Mouse (Mus musculus): Measurements from ENCODE around the gene Cryz. TPM values are rescaled to one million over a fixed set of nuclear protein-coding genes. Genes with fewer than 3 reads are reported as not detected.

The Cryz gene
- polyA plus RNA-seq, 1 experiment from 2014 or later = 20.5 TPM

DNA sequence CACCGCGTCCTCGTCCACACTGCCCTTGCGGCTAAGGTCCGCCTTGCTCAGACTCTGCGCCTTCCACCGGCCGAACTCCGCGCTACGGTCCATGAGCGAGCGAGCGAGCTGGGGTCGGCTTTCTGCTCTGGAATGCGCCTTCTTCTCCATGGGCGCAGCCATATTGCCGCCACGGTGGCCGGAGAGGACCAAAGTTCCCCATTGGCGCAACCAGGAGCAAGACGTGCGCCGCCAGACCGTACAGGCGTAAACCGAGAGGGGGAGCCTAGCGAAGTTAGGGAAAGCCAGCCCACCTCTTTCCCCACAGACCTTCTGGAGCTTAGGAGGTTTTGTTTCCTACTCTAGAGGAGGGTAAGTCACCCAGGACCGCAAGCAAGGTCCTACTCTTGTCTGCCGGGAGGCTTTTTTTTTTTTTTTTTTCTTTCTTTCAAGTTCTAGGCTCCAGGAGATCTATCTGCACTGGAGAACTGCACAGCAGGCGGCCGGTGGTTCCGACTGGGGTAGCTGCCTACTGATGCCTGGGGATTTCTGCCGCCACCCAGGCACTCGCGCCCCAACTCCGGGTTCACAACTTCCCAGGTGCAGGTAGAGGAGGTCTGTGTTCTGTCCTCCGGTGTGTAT lies 533 bp downstream of the Cryz start, which contains the start of gene Tyw3:
Tyw3 (minus strand) TSS at position 171 of the 621 bp plus-strand sequence.
- Histone ChIP-seq H3K4me2 (ENCODE audit: low read depth, low read length) (peak within 1 kb of the TSS; percentile 78), H3K4me1 (ENCODE audit: control insufficient read depth, low read depth, low read length) (peaks cover 3% of the 10 kb centered on the region), H3K27me3 (ENCODE audit: control insufficient read depth, insufficient read depth, low read depth, low read length) (no peaks in the 10 kb centered on the region), H3K4me3 (ENCODE audit: low read depth, low read length) (peak within 1 kb of the TSS; percentile 84), H3K9me3 (replicated peaks; ENCODE audit: control insufficient read depth, low read length) (no peaks in the 10 kb centered on the region), H3K27ac (ENCODE audit: low read length) (peak within 1 kb of the TSS; percentile 80), H3K9ac (ENCODE audit: low read depth, low read length) (peak within 1 kb of the TSS; percentile 74), H3K36me3 (ENCODE audit: control insufficient read depth, insufficient read depth) (peaks cover 3% of the 10 kb centered on the region; the same call in 1 of the 2 replicates)
- ATAC-seq (ENCODE audit: low read depth) = peak; percentile 95
- 0% methylated on average over 38 of the region's 38 CpGs for WGBS (ENCODE audit: insufficient replicate concordance)

DNA sequence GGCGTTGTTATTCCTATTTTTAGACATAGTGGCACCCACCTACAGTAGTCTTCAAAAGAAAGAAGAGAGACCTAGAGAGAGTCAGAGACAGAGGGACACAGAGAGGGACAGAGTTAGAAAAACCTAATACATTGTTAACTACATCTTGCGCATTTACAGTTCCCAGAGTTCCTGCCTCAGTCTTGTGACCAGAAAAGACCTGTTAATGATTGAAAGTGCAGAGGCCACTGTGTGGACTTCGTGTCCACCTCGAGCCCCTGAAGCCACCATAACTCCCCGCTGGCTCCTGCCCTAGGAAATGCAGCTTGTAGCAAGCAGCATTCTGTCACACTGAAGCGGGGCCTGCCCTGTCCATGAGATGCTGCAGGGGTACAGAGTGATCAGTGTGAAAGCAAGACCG lies 1.1 kb downstream of the Cryz start:
- WGBS (ENCODE audit: insufficient replicate concordance) = 40% methylated on average over 7 of the region's 7 CpGs
- no peaks in the 10 kb centered on the region for H3K9me3 ChIP-seq (replicated peaks; ENCODE audit: control insufficient read depth, low read length)
- ATAC-seq (ENCODE audit: low read depth) = peak; percentile 43
- peak overlapping the region; percentile 78 for H3K4me2 ChIP-seq (ENCODE audit: low read depth, low read length)
- H3K27me3 ChIP-seq (ENCODE audit: control insufficient read depth, insufficient read depth, low read depth, low read length) = no peaks in the 10 kb centered on the region
- peak overlapping the region; percentile 84 for H3K4me3 ChIP-seq (ENCODE audit: low read depth, low read length)
- H3K9ac ChIP-seq (ENCODE audit: low read depth, low read length) = peak overlapping the region; percentile 66
- H3K36me3 ChIP-seq (ENCODE audit: control insufficient read depth, insufficient read depth) = no peaks in the 10 kb centered on the region; the same call in 1 of the 2 replicates
- peak overlapping the region; percentile 80 for H3K27ac ChIP-seq (ENCODE audit: low read length)
- H3K4me1 ChIP-seq (ENCODE audit: control insufficient read depth, low read depth, low read length) = peaks cover 3% of the 10 kb centered on the region

DNA sequence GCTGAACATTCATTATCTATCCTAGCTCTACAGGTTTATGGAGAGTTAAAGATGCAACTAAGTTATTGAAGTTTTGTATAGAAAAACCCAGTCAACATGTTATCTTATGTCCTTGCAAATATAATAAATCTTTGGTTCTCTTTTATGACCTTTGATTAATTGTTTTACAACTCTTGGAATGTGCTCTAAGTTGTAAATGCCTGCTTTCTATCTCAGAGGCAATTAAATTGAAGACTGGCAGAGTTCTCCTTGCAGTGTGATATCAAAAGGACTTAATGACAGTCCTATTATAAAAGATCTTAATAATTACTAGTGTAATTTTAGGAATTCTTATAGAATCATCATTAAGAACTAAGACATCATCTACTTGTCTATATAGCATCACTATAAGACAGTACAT lies 5.6 kb downstream of the Cryz start:
- H3K4me2 ChIP-seq (ENCODE audit: low read depth, low read length) = no peak overlapping the region
- no peak overlapping the region for H3K27ac ChIP-seq (ENCODE audit: low read length)
- H3K4me1 ChIP-seq (ENCODE audit: control insufficient read depth, low read depth, low read length) = no peaks in the 10 kb centered on the region; the same call in 1 of the 2 replicates
- no peaks in the 10 kb centered on the region for H3K27me3 ChIP-seq (ENCODE audit: control insufficient read depth, insufficient read depth, low read depth, low read length)
- no peak for ATAC-seq (ENCODE audit: low read depth)
- H3K4me3 ChIP-seq (ENCODE audit: low read depth, low read length) = no peak overlapping the region
- H3K36me3 ChIP-seq (ENCODE audit: control insufficient read depth, insufficient read depth) = no peaks in the 10 kb centered on the region
- H3K9ac ChIP-seq (ENCODE audit: low read depth, low read length) = no peak overlapping the region
- H3K9me3 ChIP-seq (replicated peaks; ENCODE audit: control insufficient read depth, low read length) = no peaks in the 10 kb centered on the region

DNA sequence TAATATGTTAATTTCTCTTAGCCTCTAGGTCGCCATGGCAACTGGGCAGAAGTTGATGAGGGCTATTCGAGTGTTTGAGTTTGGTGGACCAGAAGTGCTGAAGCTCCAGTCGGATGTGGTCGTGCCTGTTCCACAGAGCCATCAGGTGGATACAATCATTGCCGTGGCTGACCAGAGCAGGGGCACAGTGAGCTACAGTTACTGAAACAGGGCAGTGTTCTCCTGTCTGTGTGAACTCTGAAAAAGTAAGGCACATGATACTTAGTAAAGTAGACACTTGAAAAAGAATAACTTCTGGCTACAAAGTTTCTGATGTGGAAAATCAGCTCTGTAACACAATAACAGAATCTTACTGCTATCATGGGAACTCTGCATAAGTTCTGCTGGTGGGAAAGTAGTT lies 8.4 kb downstream of the Cryz start:
- H3K36me3 ChIP-seq (ENCODE audit: control insufficient read depth, insufficient read depth) = no peaks in the 10 kb centered on the region
- no peak for ATAC-seq (ENCODE audit: low read depth)
- no peaks in the 10 kb centered on the region for H3K4me1 ChIP-seq (ENCODE audit: control insufficient read depth, low read depth, low read length)
- no peak overlapping the region for H3K4me2 ChIP-seq (ENCODE audit: low read depth, low read length)
- 60% methylated on average over 5 of the region's 5 CpGs for WGBS (ENCODE audit: insufficient replicate concordance)
- no peak overlapping the region for H3K9ac ChIP-seq (ENCODE audit: low read depth, low read length)
- H3K9me3 ChIP-seq (replicated peaks; ENCODE audit: control insufficient read depth, low read length) = no peaks in the 10 kb centered on the region
- no peaks in the 10 kb centered on the region for H3K27me3 ChIP-seq (ENCODE audit: control insufficient read depth, insufficient read depth, low read depth, low read length)
- no peak overlapping the region for H3K27ac ChIP-seq (ENCODE audit: low read length)
- H3K4me3 ChIP-seq (ENCODE audit: low read depth, low read length) = no peak overlapping the region

DNA sequence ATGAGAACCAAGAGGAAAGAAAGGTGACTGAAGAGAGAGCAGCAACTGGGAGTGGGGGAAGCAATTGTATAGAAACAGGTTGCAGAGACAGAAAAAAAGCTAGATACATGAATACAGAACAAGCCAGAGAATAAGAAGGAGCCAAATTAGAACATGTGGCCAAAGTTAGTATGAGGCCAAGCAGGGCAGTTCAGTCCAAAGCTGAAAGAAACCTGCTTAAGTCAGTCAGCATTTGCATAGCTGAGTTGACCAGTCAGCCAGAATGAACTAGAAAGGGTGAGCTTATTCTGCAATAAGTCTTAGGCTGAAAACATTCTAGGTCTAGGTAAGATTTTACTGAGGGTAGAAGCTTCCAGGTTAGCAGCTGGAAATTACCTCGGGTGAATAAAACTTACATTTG lies 11.4 kb downstream of the Cryz start:
- Histone ChIP-seq H3K4me1 (ENCODE audit: control insufficient read depth, low read depth, low read length) (no peaks in the 10 kb centered on the region), H3K36me3 (ENCODE audit: control insufficient read depth, insufficient read depth) (peaks cover 4% of the 10 kb centered on the region), H3K9me3 (replicated peaks; ENCODE audit: control insufficient read depth, low read length) (no peaks in the 10 kb centered on the region), H3K27ac (ENCODE audit: low read length) (no peak overlapping the region), H3K27me3 (ENCODE audit: control insufficient read depth, insufficient read depth, low read depth, low read length) (no peaks in the 10 kb centered on the region), H3K4me2 (ENCODE audit: low read depth, low read length) (no peak overlapping the region), H3K4me3 (ENCODE audit: low read depth, low read length) (no peak overlapping the region), H3K9ac (ENCODE audit: low read depth, low read length) (no peak overlapping the region)
- WGBS (ENCODE audit: insufficient replicate concordance) = 59% methylated on average over 1 of the region's 1 CpGs
- ATAC-seq (ENCODE audit: low read depth) = no peak

DNA sequence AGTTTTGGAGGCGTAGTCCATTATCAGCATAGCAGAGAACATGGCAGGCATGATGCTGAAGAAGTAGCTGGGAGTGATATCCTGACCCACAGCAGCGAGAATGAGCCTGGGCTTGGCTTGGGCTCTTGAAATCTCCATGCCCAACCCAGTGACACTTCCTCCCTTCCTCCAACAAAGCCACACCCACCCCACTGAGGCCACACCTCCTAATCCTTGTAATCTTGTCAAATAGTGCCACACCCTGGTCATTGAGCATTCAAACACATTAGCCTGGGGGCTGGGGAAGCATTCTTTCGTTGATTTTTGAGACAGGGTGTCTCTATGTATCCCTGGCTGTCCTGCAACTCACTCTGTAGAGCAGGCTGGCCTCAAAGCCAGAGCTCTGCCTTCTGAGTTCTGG lies 15.4 kb downstream of the Cryz start:
- H3K4me1 ChIP-seq (ENCODE audit: control insufficient read depth, low read depth, low read length) = no peaks in the 10 kb centered on the region
- no peak overlapping the region for H3K4me3 ChIP-seq (ENCODE audit: low read depth, low read length)
- no peak overlapping the region for H3K27ac ChIP-seq (ENCODE audit: low read length)
- no peaks in the 10 kb centered on the region for H3K27me3 ChIP-seq (ENCODE audit: control insufficient read depth, insufficient read depth, low read depth, low read length)
- no peak overlapping the region for H3K9ac ChIP-seq (ENCODE audit: low read depth, low read length)
- no peak for ATAC-seq (ENCODE audit: low read depth)
- no peaks in the 10 kb centered on the region for H3K9me3 ChIP-seq (replicated peaks; ENCODE audit: control insufficient read depth, low read length)
- no peak overlapping the region for H3K4me2 ChIP-seq (ENCODE audit: low read depth, low read length)
- 57% methylated on average over 3 of the region's 3 CpGs for WGBS (ENCODE audit: insufficient replicate concordance)
- peaks cover 4% of the 10 kb centered on the region for H3K36me3 ChIP-seq (ENCODE audit: control insufficient read depth, insufficient read depth)

DNA sequence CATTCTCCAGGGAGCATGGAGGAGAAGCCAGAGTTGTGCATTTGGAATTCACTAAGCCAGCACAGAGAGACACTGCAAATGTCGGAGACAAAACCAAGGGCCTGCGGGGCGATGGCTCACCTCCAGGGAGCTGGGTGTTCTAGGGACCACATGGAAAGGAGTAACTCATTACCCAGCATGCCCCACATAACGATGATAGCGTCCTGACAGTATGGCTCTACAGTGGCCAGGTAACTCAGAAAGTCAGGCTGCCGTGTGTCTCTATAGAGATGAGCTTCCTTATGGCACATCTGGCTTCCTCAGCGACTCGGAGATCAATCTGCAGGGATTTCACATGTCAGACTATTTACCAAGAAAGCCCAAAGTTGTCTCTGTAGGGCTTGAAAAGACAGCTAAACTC lies 18.3 kb downstream of the Cryz start:
- H3K27me3 ChIP-seq (ENCODE audit: control insufficient read depth, insufficient read depth, low read depth, low read length) = no peaks in the 10 kb centered on the region
- H3K36me3 ChIP-seq (ENCODE audit: control insufficient read depth, insufficient read depth) = peaks cover 4% of the 10 kb centered on the region
- no peak overlapping the region for H3K27ac ChIP-seq (ENCODE audit: low read length)
- no peak overlapping the region for H3K4me2 ChIP-seq (ENCODE audit: low read depth, low read length)
- no peaks in the 10 kb centered on the region for H3K9me3 ChIP-seq (replicated peaks; ENCODE audit: control insufficient read depth, low read length)
- ATAC-seq (ENCODE audit: low read depth) = no peak
- WGBS (ENCODE audit: insufficient replicate concordance) = 81% methylated on average over 8 of the region's 8 CpGs
- H3K4me1 ChIP-seq (ENCODE audit: control insufficient read depth, low read depth, low read length) = no peaks in the 10 kb centered on the region
- no peak overlapping the region for H3K9ac ChIP-seq (ENCODE audit: low read depth, low read length)
- no peak overlapping the region for H3K4me3 ChIP-seq (ENCODE audit: low read depth, low read length)

DNA sequence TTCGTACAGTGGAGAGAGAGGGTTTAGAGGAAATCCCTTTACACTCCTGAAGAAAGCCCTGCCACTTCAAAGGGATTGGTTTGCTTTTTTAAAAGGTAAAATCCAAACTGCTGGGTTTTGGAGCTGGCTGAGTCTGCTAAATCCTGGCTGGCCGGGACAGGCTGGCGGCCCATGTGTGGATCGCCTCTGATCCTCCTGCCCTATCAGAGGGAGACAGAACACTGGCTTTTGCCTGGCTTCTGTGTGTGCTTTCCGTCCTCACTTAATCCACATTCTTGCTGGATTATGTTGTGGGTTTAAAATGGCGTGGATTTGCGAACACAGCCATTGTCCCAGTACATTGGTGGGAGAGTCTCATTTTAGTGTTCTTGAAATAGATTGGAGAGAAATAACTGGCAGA lies 18.8 kb downstream of the Cryz start:
- no peak overlapping the region for H3K4me2 ChIP-seq (ENCODE audit: low read depth, low read length)
- no peak overlapping the region for H3K9ac ChIP-seq (ENCODE audit: low read depth, low read length)
- H3K27me3 ChIP-seq (ENCODE audit: control insufficient read depth, insufficient read depth, low read depth, low read length) = no peaks in the 10 kb centered on the region
- no peak overlapping the region for H3K27ac ChIP-seq (ENCODE audit: low read length)
- no peaks in the 10 kb centered on the region for H3K4me1 ChIP-seq (ENCODE audit: control insufficient read depth, low read depth, low read length)
- 77% methylated on average over 7 of the region's 7 CpGs for WGBS (ENCODE audit: insufficient replicate concordance)
- peaks cover 4% of the 10 kb centered on the region for H3K36me3 ChIP-seq (ENCODE audit: control insufficient read depth, insufficient read depth)
- H3K4me3 ChIP-seq (ENCODE audit: low read depth, low read length) = no peak overlapping the region
- ATAC-seq (ENCODE audit: low read depth) = no peak
- no peaks in the 10 kb centered on the region for H3K9me3 ChIP-seq (replicated peaks; ENCODE audit: control insufficient read depth, low read length)

DNA sequence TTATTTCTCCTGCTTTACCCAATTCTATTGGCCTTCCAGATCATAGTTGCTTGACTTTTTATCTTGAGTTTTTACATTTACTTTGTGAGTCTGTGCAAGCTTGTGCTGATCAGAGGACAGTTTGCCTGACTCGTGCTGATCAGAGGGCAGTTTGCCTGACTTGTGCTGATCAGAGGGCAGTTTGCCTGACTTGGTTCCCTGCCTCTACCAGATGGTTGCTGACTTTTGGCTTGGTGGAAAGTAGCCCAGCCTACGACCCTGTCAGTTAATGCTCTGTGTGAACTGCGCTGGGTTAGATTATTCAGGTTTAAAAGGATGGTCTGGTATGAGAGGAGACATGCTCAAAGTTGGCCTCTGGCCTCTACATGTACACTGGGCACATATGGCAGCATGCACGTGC lies 19.6 kb downstream of the Cryz start:
- Histone ChIP-seq H3K9me3 (replicated peaks; ENCODE audit: control insufficient read depth, low read length) (no peaks in the 10 kb centered on the region), H3K36me3 (ENCODE audit: control insufficient read depth, insufficient read depth) (peaks cover 4% of the 10 kb centered on the region), H3K27ac (ENCODE audit: low read length) (no peak overlapping the region), H3K9ac (ENCODE audit: low read depth, low read length) (no peak overlapping the region), H3K4me1 (ENCODE audit: control insufficient read depth, low read depth, low read length) (no peaks in the 10 kb centered on the region), H3K27me3 (ENCODE audit: control insufficient read depth, insufficient read depth, low read depth, low read length) (no peaks in the 10 kb centered on the region), H3K4me3 (ENCODE audit: low read depth, low read length) (no peak overlapping the region), H3K4me2 (ENCODE audit: low read depth, low read length) (no peak overlapping the region)
- WGBS (ENCODE audit: insufficient replicate concordance) = 66% methylated on average over 4 of the region's 4 CpGs
- no peak for ATAC-seq (ENCODE audit: low read depth)
